Mouse (Mus musculus): ENCODE results near the gene Olfr16. TPM values are rescaled to one million over a fixed set of nuclear protein-coding genes. Genes with fewer than 3 reads are reported as not detected.

The Olfr16 gene
- polyA plus RNA-seq (2014; fragmentation: Nextera tagmentation; extraction: Ambion mirVana) = not detected in 2 replicates

DNA sequence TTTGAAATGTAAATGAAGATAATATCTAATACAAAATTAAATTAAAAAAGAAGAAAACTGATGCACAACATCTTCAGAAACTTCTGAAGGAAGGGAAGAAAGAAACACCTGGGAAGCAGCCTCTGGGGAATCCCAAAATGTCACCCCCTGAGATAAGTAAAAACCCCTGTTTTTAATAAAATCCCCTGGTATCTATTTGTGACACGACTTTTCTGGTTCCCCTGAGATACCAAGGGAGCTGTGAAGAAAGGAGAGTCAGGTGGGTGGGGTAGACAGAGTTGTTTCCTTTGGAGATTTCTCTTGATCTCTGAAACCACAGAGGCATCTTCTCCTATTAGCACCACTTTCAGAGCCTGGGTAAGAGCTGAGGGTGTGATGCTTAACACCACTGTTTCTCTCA lies at the start of gene Olfr16:
Olfr16 (plus strand) TSS at position 250 of the 400 bp plus-strand sequence.
- DNase-seq (no peak), ATAC-seq (ENCODE audit: low FRiP score, low TSS enrichment) (no peak)
- no peak within 1 kb of the TSS for H3K4me2 ChIP-seq (ENCODE audit: low read length)
- H3K27me3 ChIP-seq (ENCODE audit: control insufficient read depth, insufficient read depth, low read length) = no peaks in the 10 kb centered on the region
- H3K9ac ChIP-seq (replicated peaks; ENCODE audit: low read length) = no peak within 1 kb of the TSS
- H3K36me3 ChIP-seq (ENCODE audit: control insufficient read depth, insufficient read depth, low read length) = no peaks in the 10 kb centered on the region
- WGBS = 47% methylated on average over 1 of the region's 1 CpGs
- H3K27ac ChIP-seq (replicated peaks; ENCODE audit: low read depth, low read length) = no peak within 1 kb of the TSS
- H3K4me3 ChIP-seq (replicated peaks; ENCODE audit: low read depth, low read length) = no peak within 1 kb of the TSS
- no peaks in the 10 kb centered on the region for H3K4me1 ChIP-seq (ENCODE audit: control insufficient read depth, insufficient read depth, low read length)
- H3K9me3 ChIP-seq (ENCODE audit: control insufficient read depth, low read length) = no peaks in the 10 kb centered on the region

DNA sequence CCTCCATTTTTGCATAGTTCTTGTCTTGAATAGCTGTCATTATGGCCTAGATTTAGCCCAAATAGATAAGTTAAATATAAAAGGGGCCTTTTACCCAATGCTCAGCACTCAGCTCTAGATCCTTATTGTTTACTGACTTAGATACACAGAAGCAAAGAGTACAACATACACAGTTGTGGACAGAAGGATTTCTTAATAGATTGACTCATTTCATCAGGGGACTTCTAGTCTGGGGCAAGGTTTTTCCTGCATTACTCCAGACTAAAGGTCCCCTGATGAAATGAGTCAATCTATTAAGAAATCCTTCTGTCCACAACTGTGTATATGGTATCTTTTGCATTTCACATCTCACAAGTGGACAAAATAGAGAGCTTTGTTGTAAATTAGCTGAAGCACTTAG lies 46.9 kb upstream of the Olfr16 start:
- Histone ChIP-seq H3K4me2 (ENCODE audit: low read length) (no peak overlapping the region), H3K36me3 (ENCODE audit: control insufficient read depth, insufficient read depth, low read length) (no peaks in the 10 kb centered on the region), H3K4me1 (ENCODE audit: control insufficient read depth, insufficient read depth, low read length) (no peaks in the 10 kb centered on the region), H3K4me3 (replicated peaks; ENCODE audit: low read depth, low read length) (no peak overlapping the region), H3K27ac (replicated peaks; ENCODE audit: low read depth, low read length) (no peak overlapping the region), H3K9ac (replicated peaks; ENCODE audit: low read length) (no peak overlapping the region), H3K9me3 (ENCODE audit: control insufficient read depth, low read length) (no peaks in the 10 kb centered on the region), H3K27me3 (ENCODE audit: control insufficient read depth, insufficient read depth, low read length) (no peaks in the 10 kb centered on the region)
- ATAC-seq (ENCODE audit: low FRiP score, low TSS enrichment) (no peak), DNase-seq (no peak)

DNA sequence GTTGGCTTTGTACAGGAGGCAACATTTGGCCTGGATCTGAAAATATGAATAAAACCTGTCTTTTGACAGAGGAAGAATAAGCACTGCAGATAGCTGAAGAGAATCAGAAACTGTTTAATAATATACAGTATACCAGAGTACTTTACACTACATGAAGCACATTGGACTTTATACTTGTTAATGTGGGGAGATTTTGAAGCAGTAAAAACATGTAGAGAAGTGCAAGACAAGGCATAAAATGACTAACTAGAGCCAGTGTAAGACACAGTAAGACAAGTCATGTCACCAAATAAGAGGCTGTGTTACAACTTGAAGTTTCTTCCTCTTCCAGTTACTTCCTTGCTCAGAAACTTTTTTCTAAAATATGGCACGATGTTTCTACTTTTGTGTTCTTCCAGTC lies 33.1 kb upstream of the Olfr16 start:
- H3K4me2 ChIP-seq (ENCODE audit: low read length) = no peak overlapping the region

DNA sequence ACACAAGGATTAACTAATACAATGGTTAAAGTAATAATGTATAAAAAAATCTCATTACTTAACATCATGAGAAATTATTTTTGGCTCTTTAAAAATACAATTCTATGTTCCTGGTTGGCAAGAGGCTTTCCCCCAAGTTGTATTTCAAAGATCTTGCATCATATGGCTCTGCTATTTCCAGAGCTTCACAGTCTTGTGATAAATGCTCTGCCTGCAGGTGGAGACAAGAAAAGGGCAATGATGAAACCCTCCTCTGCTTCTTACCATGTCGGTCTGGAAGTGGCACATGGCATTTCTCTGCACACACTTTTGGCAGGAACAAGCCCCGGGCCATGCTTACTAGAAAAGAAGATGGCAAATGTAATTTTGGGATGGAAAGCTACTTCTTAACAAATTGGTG lies 31.8 kb upstream of the Olfr16 start:
- no peaks in the 10 kb centered on the region for H3K9me3 ChIP-seq (ENCODE audit: control insufficient read depth, low read length)
- ATAC-seq (ENCODE audit: low FRiP score, low TSS enrichment) (no peak), DNase-seq (no peak)
- no peak overlapping the region for H3K27ac ChIP-seq (replicated peaks; ENCODE audit: low read depth, low read length)
- no peak overlapping the region for H3K9ac ChIP-seq (replicated peaks; ENCODE audit: low read length)
- H3K27me3 ChIP-seq (ENCODE audit: control insufficient read depth, insufficient read depth, low read length) = no peaks in the 10 kb centered on the region
- no peak overlapping the region for H3K4me3 ChIP-seq (replicated peaks; ENCODE audit: low read depth, low read length)
- 86% methylated on average over 2 of the region's 2 CpGs for WGBS
- no peaks in the 10 kb centered on the region for H3K36me3 ChIP-seq (ENCODE audit: control insufficient read depth, insufficient read depth, low read length)
- H3K4me1 ChIP-seq (ENCODE audit: control insufficient read depth, insufficient read depth, low read length) = no peaks in the 10 kb centered on the region
- no peak overlapping the region for H3K4me2 ChIP-seq (ENCODE audit: low read length)

More for the DNA sequence above, 33.1 kb upstream of the Olfr16 start:
- H3K4me1 ChIP-seq (ENCODE audit: control insufficient read depth, insufficient read depth, low read length) = no peaks in the 10 kb centered on the region
- H3K9ac ChIP-seq (replicated peaks; ENCODE audit: low read length) = no peak overlapping the region
- ATAC-seq (ENCODE audit: low FRiP score, low TSS enrichment) (no peak), DNase-seq (no peak)
- H3K9me3 ChIP-seq (ENCODE audit: control insufficient read depth, low read length) = no peaks in the 10 kb centered on the region
- H3K4me3 ChIP-seq (replicated peaks; ENCODE audit: low read depth, low read length) = no peak overlapping the region
- WGBS = 82% methylated on average over 1 of the region's 1 CpGs
- no peaks in the 10 kb centered on the region for H3K36me3 ChIP-seq (ENCODE audit: control insufficient read depth, insufficient read depth, low read length)
- no peak overlapping the region for H3K27ac ChIP-seq (replicated peaks; ENCODE audit: low read depth, low read length)
- no peaks in the 10 kb centered on the region for H3K27me3 ChIP-seq (ENCODE audit: control insufficient read depth, insufficient read depth, low read length)

DNA sequence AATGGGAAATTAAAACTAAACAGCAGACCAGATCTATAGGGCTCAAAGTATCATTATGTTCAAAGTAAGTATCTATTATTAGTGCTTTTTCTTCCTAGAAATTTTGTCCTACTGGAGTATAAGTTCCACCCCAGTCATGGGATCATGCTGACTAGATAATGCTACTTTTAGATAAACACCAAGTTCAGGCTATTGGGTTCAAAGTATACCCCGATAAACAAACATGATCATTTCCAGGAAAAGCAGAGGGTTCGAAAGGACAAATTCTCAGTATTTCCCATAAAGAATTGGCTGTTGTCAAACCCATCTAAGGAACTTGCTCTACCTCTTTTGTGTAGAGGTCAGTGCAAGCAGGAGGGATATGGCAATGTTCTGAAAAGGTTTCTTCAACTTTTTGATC lies 18.0 kb upstream of the Olfr16 start:
- H3K36me3 ChIP-seq (ENCODE audit: control insufficient read depth, insufficient read depth, low read length) = no peaks in the 10 kb centered on the region
- ATAC-seq (ENCODE audit: low FRiP score, low TSS enrichment) = no peak
- no peak overlapping the region for H3K4me2 ChIP-seq (ENCODE audit: low read length)
- H3K4me1 ChIP-seq (ENCODE audit: control insufficient read depth, insufficient read depth, low read length) = no peaks in the 10 kb centered on the region
- WGBS = 95% methylated on average over 2 of the region's 2 CpGs
- no peaks in the 10 kb centered on the region for H3K27me3 ChIP-seq (ENCODE audit: control insufficient read depth, insufficient read depth, low read length)
- no peak overlapping the region for H3K9ac ChIP-seq (replicated peaks; ENCODE audit: low read length)
- no peak for DNase-seq
- no peak overlapping the region for H3K27ac ChIP-seq (replicated peaks; ENCODE audit: low read depth, low read length)
- H3K4me3 ChIP-seq (replicated peaks; ENCODE audit: low read depth, low read length) = no peak overlapping the region
- H3K9me3 ChIP-seq (ENCODE audit: control insufficient read depth, low read length) = no peaks in the 10 kb centered on the region

DNA sequence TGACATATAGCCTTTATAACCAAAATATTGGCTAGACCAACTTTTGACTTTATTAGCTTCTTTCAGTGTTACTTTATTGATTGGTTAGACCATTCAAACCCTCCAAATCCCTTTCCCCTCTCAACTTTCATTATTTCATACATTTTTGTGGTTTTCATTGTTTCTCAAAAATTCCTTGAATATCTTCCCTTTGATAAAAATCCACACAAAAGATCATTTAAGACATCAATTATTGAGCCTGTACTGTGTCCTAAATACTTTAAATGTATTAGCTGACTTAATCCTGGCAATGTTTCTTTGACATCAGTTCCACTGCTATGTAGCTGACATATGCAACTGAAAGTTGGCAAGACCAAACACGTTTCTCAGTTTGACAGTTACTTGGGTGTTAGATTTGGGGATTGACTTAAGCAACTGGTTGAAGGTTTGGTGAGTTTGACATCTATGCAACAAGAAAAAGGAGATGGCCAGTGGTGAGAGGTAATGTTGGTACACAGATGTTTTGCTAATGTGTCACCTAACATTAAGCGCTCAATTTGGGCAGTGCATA lies 1.0 kb downstream of the Olfr16 start:
- WGBS = 81% methylated on average over 2 of the region's 2 CpGs

DNA sequence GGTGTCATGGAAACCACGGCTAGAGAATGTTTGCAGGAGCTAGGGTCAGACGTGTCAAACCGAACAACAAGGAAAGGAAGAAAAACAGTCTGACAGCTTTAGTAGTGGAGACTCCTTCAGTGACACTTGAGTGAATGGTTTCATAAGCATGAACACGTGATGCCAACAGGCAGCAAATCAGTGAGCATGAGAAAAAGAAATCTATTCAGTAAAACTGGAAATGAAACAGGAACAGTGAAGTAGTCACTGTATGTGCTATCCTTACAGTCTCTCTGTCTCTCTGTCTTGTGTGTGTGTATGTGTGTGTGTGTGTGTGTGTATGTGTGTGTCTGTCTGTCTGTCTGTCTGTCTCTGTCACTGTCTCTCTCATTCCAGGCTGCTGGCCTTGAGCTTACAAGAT lies 5.2 kb downstream of the Olfr16 start:
- DNase-seq (no peak), ATAC-seq (ENCODE audit: low FRiP score, low TSS enrichment) (no peak)
- 70% methylated on average over 4 of the region's 4 CpGs for WGBS
- H3K4me2 ChIP-seq (ENCODE audit: low read length) = no peak overlapping the region
- H3K4me1 ChIP-seq (ENCODE audit: control insufficient read depth, insufficient read depth, low read length) = no peaks in the 10 kb centered on the region
- H3K27ac ChIP-seq (replicated peaks; ENCODE audit: low read depth, low read length) = no peak overlapping the region
- no peak overlapping the region for H3K4me3 ChIP-seq (replicated peaks; ENCODE audit: low read depth, low read length)
- no peak overlapping the region for H3K9ac ChIP-seq (replicated peaks; ENCODE audit: low read length)
- no peaks in the 10 kb centered on the region for H3K9me3 ChIP-seq (ENCODE audit: control insufficient read depth, low read length)
- H3K36me3 ChIP-seq (ENCODE audit: control insufficient read depth, insufficient read depth, low read length) = no peaks in the 10 kb centered on the region
- no peaks in the 10 kb centered on the region for H3K27me3 ChIP-seq (ENCODE audit: control insufficient read depth, insufficient read depth, low read length)

More for the DNA sequence above, 1.0 kb downstream of the Olfr16 start:
- no peaks in the 10 kb centered on the region for H3K27me3 ChIP-seq (ENCODE audit: control insufficient read depth, insufficient read depth, low read length)
- H3K4me2 ChIP-seq (ENCODE audit: low read length) = no peak overlapping the region
- no peaks in the 10 kb centered on the region for H3K36me3 ChIP-seq (ENCODE audit: control insufficient read depth, insufficient read depth, low read length)
- H3K9ac ChIP-seq (replicated peaks; ENCODE audit: low read length) = no peak overlapping the region
- no peak for ATAC-seq (ENCODE audit: low FRiP score, low TSS enrichment)
- no peaks in the 10 kb centered on the region for H3K9me3 ChIP-seq (ENCODE audit: control insufficient read depth, low read length)
- H3K4me1 ChIP-seq (ENCODE audit: control insufficient read depth, insufficient read depth, low read length) = no peaks in the 10 kb centered on the region
- H3K4me3 ChIP-seq (replicated peaks; ENCODE audit: low read depth, low read length) = no peak overlapping the region
- no peak for DNase-seq
- H3K27ac ChIP-seq (replicated peaks; ENCODE audit: low read depth, low read length) = no peak overlapping the region

DNA sequence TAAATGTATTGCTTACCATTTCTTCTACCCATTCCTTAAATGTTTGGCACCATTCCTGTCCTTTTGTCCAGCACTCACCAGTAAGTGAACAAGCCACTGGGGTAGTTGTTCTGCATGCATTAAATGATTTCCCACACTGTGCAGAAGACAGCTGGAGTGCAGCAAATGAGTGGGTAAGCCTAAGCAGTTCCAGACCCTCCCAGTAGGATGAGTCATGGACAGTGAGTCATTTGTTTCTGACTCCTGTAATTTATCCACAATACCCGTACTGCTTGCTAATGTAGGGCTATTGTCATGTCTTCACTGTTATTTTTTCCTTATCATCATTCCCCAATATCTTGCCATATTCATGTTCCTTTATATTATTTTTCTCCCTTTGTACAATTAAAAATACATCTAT lies 10.2 kb downstream of the Olfr16 start:
- ATAC-seq (ENCODE audit: low FRiP score, low TSS enrichment) (no peak), DNase-seq (no peak)
- Histone ChIP-seq H3K4me2 (ENCODE audit: low read length) (no peak overlapping the region), H3K9ac (replicated peaks; ENCODE audit: low read length) (no peak overlapping the region), H3K4me1 (ENCODE audit: control insufficient read depth, insufficient read depth, low read length) (no peaks in the 10 kb centered on the region), H3K27me3 (ENCODE audit: control insufficient read depth, insufficient read depth, low read length) (no peaks in the 10 kb centered on the region), H3K4me3 (replicated peaks; ENCODE audit: low read depth, low read length) (no peak overlapping the region), H3K27ac (replicated peaks; ENCODE audit: low read depth, low read length) (no peak overlapping the region), H3K9me3 (ENCODE audit: control insufficient read depth, low read length) (no peaks in the 10 kb centered on the region), H3K36me3 (ENCODE audit: control insufficient read depth, insufficient read depth, low read length) (no peaks in the 10 kb centered on the region)
- 71% methylated on average over 1 of the region's 1 CpGs for WGBS

DNA sequence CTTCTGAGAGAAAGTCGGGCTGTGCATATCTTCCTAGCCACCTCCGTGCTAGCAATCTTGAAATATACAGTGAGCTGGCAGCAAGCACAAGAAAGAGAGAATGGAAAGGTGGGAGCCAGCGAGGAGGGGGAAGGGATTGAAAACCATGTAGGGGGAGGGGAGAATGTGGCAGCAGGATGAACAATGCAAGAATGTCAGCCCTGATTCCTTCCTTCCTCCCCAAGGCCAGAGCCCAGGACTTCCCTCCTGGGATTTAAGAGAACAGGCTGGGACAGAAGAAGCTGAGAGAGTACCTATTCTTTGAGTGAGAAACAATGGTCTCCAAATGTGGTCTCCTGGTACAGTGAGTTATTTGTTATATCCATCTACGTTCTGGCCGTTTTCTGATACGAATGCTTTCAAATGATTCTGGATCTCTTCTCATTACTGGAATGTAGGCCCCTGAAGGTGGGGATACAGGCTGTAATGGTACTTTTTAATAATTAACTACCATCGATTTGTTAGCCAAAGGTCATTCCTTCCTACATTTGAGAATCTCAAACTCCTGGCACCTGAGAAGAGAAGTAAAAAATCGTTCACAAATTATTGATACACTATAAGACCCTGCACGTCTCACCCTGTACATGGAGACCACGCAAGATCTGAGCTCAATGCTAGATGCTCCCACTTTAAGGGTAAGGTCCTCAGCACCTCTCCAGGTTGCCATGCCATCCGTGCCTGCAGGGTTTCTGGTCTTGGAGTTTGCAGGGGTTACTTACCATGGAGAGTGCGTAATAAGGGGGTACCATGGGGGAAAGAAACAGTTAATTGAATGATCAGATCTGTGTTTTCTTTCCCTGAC lies 39.8 kb downstream of the Olfr16 start:
- WGBS = 79% methylated on average over 12 of the region's 12 CpGs
- H3K27me3 ChIP-seq (ENCODE audit: control insufficient read depth, insufficient read depth, low read length) = no peaks in the 10 kb centered on the region
- no peak for DNase-seq
- ATAC-seq (ENCODE audit: low FRiP score, low TSS enrichment) = no peak
- no peak overlapping the region for H3K9ac ChIP-seq (replicated peaks; ENCODE audit: low read length)
- H3K4me2 ChIP-seq (ENCODE audit: low read length) = no peak overlapping the region
- peaks cover 6% of the 10 kb centered on the region; the same call in 1 of the 2 replicates for H3K4me1 ChIP-seq (ENCODE audit: control insufficient read depth, insufficient read depth, low read length)
- no peaks in the 10 kb centered on the region for H3K36me3 ChIP-seq (ENCODE audit: control insufficient read depth, insufficient read depth, low read length)
- H3K4me3 ChIP-seq (replicated peaks; ENCODE audit: low read depth, low read length) = no peak overlapping the region
- no peaks in the 10 kb centered on the region for H3K9me3 ChIP-seq (ENCODE audit: control insufficient read depth, low read length)
- no peak overlapping the region for H3K27ac ChIP-seq (replicated peaks; ENCODE audit: low read depth, low read length)

All from midbrain, embryonic 14.5 days (tissue).